Mouse (Mus musculus): ENCODE measurements around the gene Slit3. TPM values are rescaled to one million over a fixed set of nuclear protein-coding genes. Genes with fewer than 3 reads are reported as not detected.
A peak's percentile ranks its signal among the peaks of the same experiment; 100 is the strongest.

The Slit3 gene
- polyA plus RNA-seq, 1 experiment from 2014 or later, result 14.2 TPM

DNA sequence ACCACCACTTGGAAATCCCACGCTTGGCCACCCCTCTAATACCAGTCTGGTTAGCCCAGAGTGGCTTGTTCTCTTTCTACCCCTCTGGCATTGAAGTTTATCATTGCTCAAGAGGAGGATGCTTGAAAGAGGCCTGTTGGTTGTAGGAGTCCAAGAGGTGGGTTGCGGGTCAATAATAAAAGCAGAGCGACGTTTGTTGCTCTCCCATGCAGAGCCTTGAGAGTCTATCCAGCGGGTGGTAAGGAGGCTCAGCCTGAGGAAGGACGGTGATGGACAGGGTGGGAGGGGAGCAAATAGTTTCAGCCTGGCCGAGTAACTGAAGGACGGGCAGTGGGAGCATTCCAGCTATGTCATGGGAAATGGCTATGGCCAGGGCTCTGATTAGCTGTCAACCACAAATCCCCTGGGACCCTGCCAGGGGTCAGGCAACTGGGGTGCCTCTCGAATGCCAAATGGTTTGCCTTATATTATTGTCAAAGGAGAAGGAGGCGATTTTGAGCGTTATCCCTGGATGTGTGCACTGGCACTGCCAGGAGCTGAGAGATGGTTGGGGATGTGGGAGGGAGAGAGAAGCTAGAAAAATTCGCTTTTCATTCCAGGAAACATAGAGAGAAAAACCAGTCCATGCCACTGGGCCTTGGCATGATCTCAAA is 141.4 kb downstream of the Slit3 start:
- H3K36me3 ChIP-seq (ENCODE audit: insufficient read depth, low read length), result no peaks in the 10 kb centered on the region
- WGBS, result 58% methylated on average over 12 of the region's 12 CpGs
- H3K4me1 ChIP-seq (ENCODE audit: insufficient read depth, low read depth, low read length), result no peaks in the 10 kb centered on the region
- no peak overlapping the region for H3K27ac ChIP-seq (ENCODE audit: low read length)
- TF ChIP-seq CTCF (IDR thresholded peaks at IDR 0.05) (no peak), EP300 (IDR thresholded peaks at IDR 0.05) (no peak)
- no peak for DNase-seq (ENCODE audit: low spot score)
- H3K4me3 ChIP-seq (ENCODE audit: low read depth, low read length), result no peak overlapping the region
- H3K9me3 ChIP-seq (ENCODE audit: low read length), result no peaks in the 10 kb centered on the region
- H3K9ac ChIP-seq (replicated peaks; ENCODE audit: low read depth), result no peak overlapping the region
- ATAC-seq, result peak; percentile 21; the same call in 1 of the 2 replicates
- no peaks in the 10 kb centered on the region for H3K27me3 ChIP-seq (replicated peaks; ENCODE audit: insufficient read depth, low read length)
- H3K4me2 ChIP-seq (replicated peaks; ENCODE audit: low read depth, low read length), result no peak overlapping the region

GRCm38 (mm10) chr11:35264749-35265148 is 143.7 kb downstream of the Slit3 start:
- 71% methylated on average over 3 of the region's 3 CpGs for WGBS
- no peak for ATAC-seq

GRCm38 (mm10) chr11:35270396-35270795 is 149.4 kb downstream of the Slit3 start:
- DNase-seq (ENCODE audit: low spot score) (no peak), ATAC-seq (no peak)
- WGBS, result 87% methylated on average over 9 of the region's 9 CpGs
- no peaks in the 10 kb centered on the region for H3K36me3 ChIP-seq (ENCODE audit: insufficient read depth, low read length)
- no peak overlapping the region for H3K9ac ChIP-seq (replicated peaks; ENCODE audit: low read depth)
- no peak overlapping the region for H3K27ac ChIP-seq (ENCODE audit: low read length)
- no peaks in the 10 kb centered on the region for H3K9me3 ChIP-seq (ENCODE audit: low read length)
- H3K27me3 ChIP-seq (replicated peaks; ENCODE audit: insufficient read depth, low read length), result 0 out of 2 replicates have a peak, but pooled peaks cover 10% of the 10 kb centered on the region
- no peaks in the 10 kb centered on the region for H3K4me1 ChIP-seq (ENCODE audit: insufficient read depth, low read depth, low read length)
- H3K4me2 ChIP-seq (replicated peaks; ENCODE audit: low read depth, low read length), result no peak overlapping the region
- H3K4me3 ChIP-seq (ENCODE audit: low read depth, low read length), result no peak overlapping the region
- no peak for TF ChIP-seq CTCF (IDR thresholded peaks at IDR 0.05)
- TF ChIP-seq EP300 (IDR thresholded peaks at IDR 0.05), result no peak

More at GRCm38 (mm10) chr11:35264749-35265148, 143.7 kb downstream of the Slit3 start:
- Histone ChIP-seq H3K9me3 (ENCODE audit: low read length) (no peaks in the 10 kb centered on the region), H3K9ac (replicated peaks; ENCODE audit: low read depth) (no peak overlapping the region), H3K27ac (ENCODE audit: low read length) (no peak overlapping the region), H3K36me3 (ENCODE audit: insufficient read depth, low read length) (no peaks in the 10 kb centered on the region), H3K27me3 (replicated peaks; ENCODE audit: insufficient read depth, low read length) (no peaks in the 10 kb centered on the region), H3K4me3 (ENCODE audit: low read depth, low read length) (no peak overlapping the region), H3K4me2 (replicated peaks; ENCODE audit: low read depth, low read length) (no peak overlapping the region), H3K4me1 (ENCODE audit: insufficient read depth, low read depth, low read length) (no peaks in the 10 kb centered on the region)
- no peak for DNase-seq (ENCODE audit: low spot score)
- TF ChIP-seq EP300 (IDR thresholded peaks at IDR 0.05) (no peak), CTCF (IDR thresholded peaks at IDR 0.05) (no peak)

GRCm38 (mm10) chr11:35273416-35273815 is 152.4 kb downstream of the Slit3 start:
- no peaks in the 10 kb centered on the region for H3K9me3 ChIP-seq (ENCODE audit: low read length)
- H3K4me1 ChIP-seq (ENCODE audit: insufficient read depth, low read depth, low read length), result no peaks in the 10 kb centered on the region
- H3K27me3 ChIP-seq (replicated peaks; ENCODE audit: insufficient read depth, low read length), result peaks cover 10% of the 10 kb centered on the region; the same call in 1 of the 2 replicates
- DNase-seq (ENCODE audit: low spot score), result no peak
- H3K27ac ChIP-seq (ENCODE audit: low read length), result no peak overlapping the region
- ATAC-seq, result no peak
- 30% methylated on average over 10 of the region's 10 CpGs for WGBS
- H3K9ac ChIP-seq (replicated peaks; ENCODE audit: low read depth), result no peak overlapping the region
- TF ChIP-seq CTCF (IDR thresholded peaks at IDR 0.05) (no peak), EP300 (IDR thresholded peaks at IDR 0.05) (no peak)
- no peak overlapping the region for H3K4me2 ChIP-seq (replicated peaks; ENCODE audit: low read depth, low read length)
- H3K36me3 ChIP-seq (ENCODE audit: insufficient read depth, low read length), result no peaks in the 10 kb centered on the region
- H3K4me3 ChIP-seq (ENCODE audit: low read depth, low read length), result no peak overlapping the region

GRCm38 (mm10) chr11:35274036-35274435 is 153.0 kb downstream of the Slit3 start:
- peak; percentile 93 for ATAC-seq

DNA sequence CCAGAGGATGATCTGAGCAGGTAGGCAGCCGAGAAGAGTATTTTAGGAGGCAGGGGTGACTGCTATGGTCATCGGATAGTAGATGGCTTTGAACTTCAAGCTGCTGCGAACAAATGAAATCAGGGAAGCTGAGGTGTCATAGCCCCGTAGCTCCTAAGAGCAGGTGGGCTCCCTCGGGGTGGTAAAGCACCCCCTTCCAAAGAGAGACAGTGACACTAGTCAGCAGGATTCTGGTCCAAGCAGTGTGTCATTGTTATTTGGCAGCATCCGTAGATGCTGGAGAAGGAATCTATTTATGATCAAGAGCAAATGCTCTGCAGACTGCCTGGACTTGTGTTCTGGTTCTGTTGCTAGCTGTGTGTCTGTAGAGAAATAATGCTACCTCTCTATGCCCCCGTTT is 154.3 kb downstream of the Slit3 start:
- peaks cover 10% of the 10 kb centered on the region; the same call in 1 of the 2 replicates for H3K27me3 ChIP-seq (replicated peaks; ENCODE audit: insufficient read depth, low read length)
- 88% methylated on average over 7 of the region's 7 CpGs for WGBS
- no peak overlapping the region for H3K9ac ChIP-seq (replicated peaks; ENCODE audit: low read depth)
- DNase-seq (ENCODE audit: low spot score) (no peak), ATAC-seq (no peak)
- no peak overlapping the region for H3K4me3 ChIP-seq (ENCODE audit: low read depth, low read length)
- H3K4me2 ChIP-seq (replicated peaks; ENCODE audit: low read depth, low read length), result no peak overlapping the region
- no peaks in the 10 kb centered on the region for H3K36me3 ChIP-seq (ENCODE audit: insufficient read depth, low read length)
- no peaks in the 10 kb centered on the region for H3K4me1 ChIP-seq (ENCODE audit: insufficient read depth, low read depth, low read length)
- TF ChIP-seq EP300 (IDR thresholded peaks at IDR 0.05), result no peak
- no peak for TF ChIP-seq CTCF (IDR thresholded peaks at IDR 0.05)
- no peak overlapping the region for H3K27ac ChIP-seq (ENCODE audit: low read length)
- H3K9me3 ChIP-seq (ENCODE audit: low read length), result no peaks in the 10 kb centered on the region

More at GRCm38 (mm10) chr11:35274036-35274435, 153.0 kb downstream of the Slit3 start:
- TF ChIP-seq EP300 (IDR thresholded peaks at IDR 0.05), result 0 out of 2 replicates have a peak, but pooled peaks have one; percentile 25
- TF ChIP-seq CTCF (IDR thresholded peaks at IDR 0.05), result no peak
- peak; percentile 87 for DNase-seq (ENCODE audit: low spot score)
- Histone ChIP-seq H3K27me3 (replicated peaks; ENCODE audit: insufficient read depth, low read length) (peaks cover 10% of the 10 kb centered on the region; the same call in 1 of the 2 replicates), H3K4me3 (ENCODE audit: low read depth, low read length) (no peak overlapping the region), H3K36me3 (ENCODE audit: insufficient read depth, low read length) (no peaks in the 10 kb centered on the region), H3K9ac (replicated peaks; ENCODE audit: low read depth) (no peak overlapping the region), H3K4me2 (replicated peaks; ENCODE audit: low read depth, low read length) (no peak overlapping the region), H3K4me1 (ENCODE audit: insufficient read depth, low read depth, low read length) (no peaks in the 10 kb centered on the region), H3K27ac (ENCODE audit: low read length) (no peak overlapping the region), H3K9me3 (ENCODE audit: low read length) (no peaks in the 10 kb centered on the region)
- 60% methylated on average over 3 of the region's 3 CpGs for WGBS

Measured in lung, postnatal 0 days (tissue).